Mouse (Mus musculus) adrenal gland, adult 8-10 months (tissue): ENCODE data around the gene Tbx15. TPM values are rescaled to one million over a fixed set of nuclear protein-coding genes. Genes with fewer than 3 reads are reported as not detected.

Experiments used
- microRNA-seq, 2 experiments: library from miRNA; unstranded; fragments of <30 nt; microRNA quantifications; one replicate each; pipeline ENCODE4 v1.2.0; 2022
- total RNA-seq, 4 experiments: library from RNA; stranded (reverse); gene quantifications; 2 replicates each; pipeline ENCODE4 v1.2.4; 2022

Gene Tbx15
- total RNA-seq, 4 experiments from 2014 or later: 0.35 to 1.4 (median 0.45) TPM

Small RNAs within 50 kb of the gene (microRNA-seq; reads per million reads assigned to microRNA genes)
- 0 reads per million in 2 experiments for gene Mir6481

Other genes with a start within 250 kb of the Tbx15 start
- 10 to 100 TPM; 12.8 to 16.4 (median 14.2) TPM for gene Wars2, start 99.3 kb upstream of the Tbx15 start, total RNA-seq